Mouse (Mus musculus) testis, adult 2 months (tissue): ENCODE data around the gene Faap20.

Source experiments
- CTCF ChIP-seq: fragments of 200-500 bp; IDR thresholded peaks from 2 replicates; pipeline ENCODE4 v1.5.1; 2012; ENCODE audit warnings: low read depth, mild to moderate bottlenecking, inconsistent platforms, low read length, moderate library complexity; ENCODE audit not compliant: control insufficient read depth, insufficient read depth, insufficient replicate concordance
- POLR2A ChIP-seq: fragments of 200-500 bp; IDR thresholded peaks from 2 replicates; pipeline ENCODE4 v1.6.1; 2012; ENCODE audit warnings: low read depth, mild to moderate bottlenecking, inconsistent platforms, low read length, moderate library complexity; ENCODE audit not compliant: control insufficient read depth

GRCm38 (mm10) chr4:155287713-155288112, 38.1 kb downstream of the Faap20 start:
- no peak for TF ChIP-seq CTCF
- TF ChIP-seq POLR2A, result no peak
